Mouse (Mus musculus) liver, adult (tissue): ENCODE data around the gene Bcl7c.

Source experiments
- GATA4 ChIP-seq: IDR thresholded peaks from 2 replicates; pipeline ENCODE4 v1.6.1; 2014; ENCODE audit warnings: mild to moderate bottlenecking, low read length; ENCODE audit not compliant: insufficient replicate concordance

Bcl7c gene

DNA sequence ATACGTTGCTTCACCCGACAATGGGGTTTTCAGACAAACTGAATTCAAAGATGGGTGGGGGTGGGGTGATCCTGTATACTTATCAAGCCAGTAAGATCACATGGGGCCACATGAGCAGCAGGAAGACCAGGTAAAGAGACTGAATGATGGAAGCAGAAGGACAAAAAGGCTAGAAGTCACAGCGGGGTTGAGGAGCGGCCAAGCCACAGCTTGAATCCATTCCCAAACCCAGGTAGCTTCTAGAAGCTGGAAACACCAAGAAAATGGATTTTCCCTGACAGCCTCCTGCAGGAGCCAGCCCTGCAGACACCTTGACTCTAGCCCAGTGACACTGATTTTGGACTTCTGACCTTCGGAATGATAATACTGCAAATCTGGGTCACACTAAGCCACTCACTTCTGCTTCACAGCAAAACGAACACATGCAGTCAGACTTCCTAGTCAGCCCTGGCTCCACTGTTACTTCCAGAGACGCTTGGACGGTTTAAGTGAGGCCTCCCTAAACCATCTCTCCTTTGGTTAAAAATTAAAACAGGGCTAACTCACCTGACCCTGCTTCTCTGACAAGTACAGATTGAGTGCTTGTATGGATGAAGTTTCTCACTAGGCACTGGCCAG is 5.1 kb downstream of the Bcl7c start:
- no peak for TF ChIP-seq GATA4

DNA sequence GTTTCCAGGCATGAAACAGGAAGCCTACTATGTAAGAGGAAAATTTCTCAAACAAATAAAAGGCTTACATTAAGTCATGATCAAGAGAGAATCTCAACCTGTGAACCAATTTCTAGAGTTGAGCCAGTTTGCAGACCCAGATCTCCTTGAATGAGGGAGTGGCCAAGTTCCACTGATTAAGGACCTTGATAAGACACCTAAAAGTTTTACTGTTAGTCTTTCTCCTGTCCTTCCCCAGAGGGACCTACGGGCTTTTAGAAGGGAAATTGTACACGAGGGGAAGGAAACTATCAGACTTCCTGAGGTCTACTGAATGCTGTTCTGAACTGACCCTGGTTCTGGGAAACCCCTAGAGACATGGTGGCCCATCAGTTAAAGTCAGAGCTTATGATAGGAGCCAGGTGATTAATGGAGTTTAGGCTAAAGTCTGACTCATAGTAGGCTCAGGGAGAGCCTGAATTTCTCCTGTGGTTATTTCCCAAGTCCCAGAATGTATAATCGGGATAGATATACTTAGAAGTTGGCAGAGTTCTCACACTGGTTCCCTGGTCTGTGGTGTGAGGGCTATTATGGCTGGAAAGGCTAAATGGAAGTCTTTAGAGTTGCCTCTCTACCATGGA is 7.9 kb downstream of the Bcl7c start:
- peak; percentile 59; the same call in 1 of the 2 replicates for TF ChIP-seq GATA4

DNA sequence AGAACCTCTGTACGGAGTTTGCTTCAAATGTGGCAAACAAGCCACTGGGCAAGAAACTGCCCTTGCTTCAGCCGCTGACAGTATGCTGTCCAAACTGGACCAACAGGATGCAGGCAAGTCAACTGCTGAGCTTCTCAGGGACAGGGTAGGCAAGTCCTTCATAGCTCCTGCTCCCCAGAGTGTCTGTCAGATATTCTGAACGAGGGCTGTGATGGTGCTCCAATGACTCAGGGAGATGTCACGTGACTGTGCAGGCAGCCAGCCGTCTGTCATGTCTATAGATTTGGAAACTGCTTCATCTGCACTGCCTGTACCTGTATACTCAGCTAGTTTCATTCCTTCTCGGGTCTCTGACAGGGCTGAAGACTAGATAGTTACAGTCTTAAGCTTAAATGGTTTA is 9.7 kb downstream of the Bcl7c start:
- TF ChIP-seq GATA4: no peak

DNA sequence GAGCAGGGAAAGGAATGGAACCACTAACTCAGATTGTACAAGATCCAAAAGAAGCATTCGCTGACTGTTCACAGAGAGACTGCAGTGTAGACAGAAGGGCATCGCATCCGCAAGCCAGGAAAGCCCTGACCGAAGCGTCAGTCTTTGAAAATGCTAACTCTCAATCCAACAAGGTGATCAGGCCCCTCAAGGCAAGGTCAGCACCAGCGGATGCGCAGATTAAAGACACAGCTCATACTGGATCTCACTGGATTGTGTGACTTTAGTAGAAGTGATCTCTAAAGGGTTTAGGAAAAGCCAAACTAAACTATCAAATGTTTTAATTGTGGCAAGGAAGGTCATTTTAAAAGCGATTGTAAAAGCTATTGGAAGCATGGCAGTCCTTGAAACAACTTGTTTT is 15.4 kb downstream of the Bcl7c start:
- TF ChIP-seq GATA4: no peak

DNA sequence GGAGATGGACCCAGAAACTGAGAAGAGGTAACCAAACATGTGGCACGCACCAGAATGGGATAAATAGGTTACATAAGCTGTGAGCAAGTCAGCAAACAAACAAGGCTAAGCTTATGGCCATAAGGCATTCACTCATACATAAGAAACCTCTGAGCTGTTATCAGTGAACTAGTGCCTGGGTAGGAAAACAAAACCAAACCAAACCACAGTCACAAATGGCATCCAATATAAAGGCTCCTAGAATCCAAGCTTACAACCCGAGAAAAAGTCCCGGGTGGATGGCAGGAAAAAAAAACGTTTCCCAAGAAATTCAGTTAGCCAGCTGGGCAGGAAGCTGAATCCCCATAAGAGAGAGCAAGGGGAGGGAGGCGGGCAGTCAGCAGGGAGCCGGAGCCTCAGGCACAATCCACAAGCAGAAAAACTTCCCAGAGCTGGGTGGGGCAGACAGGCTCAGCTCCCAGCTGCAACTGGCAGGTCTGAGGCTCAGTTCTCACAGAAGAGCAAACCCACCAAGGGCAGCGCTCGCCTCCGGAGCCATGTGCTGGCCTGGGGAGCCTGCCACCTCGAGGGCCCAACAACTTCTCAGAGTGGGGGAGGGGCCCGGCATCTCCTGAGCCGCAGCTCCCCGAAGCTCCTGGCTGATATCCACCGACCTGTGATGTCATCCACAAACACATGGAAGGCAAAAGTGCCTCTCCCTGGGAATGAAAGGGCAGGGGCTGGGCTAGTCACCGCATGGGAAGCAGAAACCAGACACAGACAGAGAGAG is 17.3 kb downstream of the Bcl7c start:
- no peak for TF ChIP-seq GATA4

DNA sequence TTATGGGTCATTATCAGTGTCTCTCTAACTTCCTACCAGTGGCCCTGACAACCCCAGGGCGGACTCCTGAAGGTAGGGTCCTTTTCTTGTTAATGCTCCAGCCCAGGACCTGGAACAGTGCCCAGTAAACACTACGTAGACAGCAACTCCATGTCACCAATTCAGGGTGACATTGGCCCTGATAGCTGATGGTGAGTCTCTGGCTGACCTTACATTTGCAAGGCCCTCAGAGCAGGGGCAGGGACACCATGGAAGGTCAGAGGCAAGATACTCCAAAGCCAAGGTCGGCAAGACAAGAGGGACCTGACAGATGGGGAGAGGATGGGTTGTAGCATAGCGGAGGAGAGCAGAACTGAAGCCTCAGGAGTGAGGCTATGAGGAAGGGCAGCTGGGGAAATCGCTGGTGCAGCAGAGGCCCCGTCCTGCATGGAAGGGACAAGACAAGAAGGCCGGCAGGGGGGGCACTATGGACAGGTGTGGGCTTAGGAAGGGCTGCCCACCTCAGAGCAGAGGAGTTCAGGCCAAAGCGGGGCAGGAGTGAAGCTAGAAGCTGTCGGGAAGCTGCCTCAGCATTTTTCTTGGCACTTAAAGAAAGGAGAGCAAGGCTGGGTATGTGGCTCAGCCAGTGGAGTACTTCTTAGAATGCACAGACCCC is 19.0 kb downstream of the Bcl7c start:
- TF ChIP-seq GATA4: no peak

DNA sequence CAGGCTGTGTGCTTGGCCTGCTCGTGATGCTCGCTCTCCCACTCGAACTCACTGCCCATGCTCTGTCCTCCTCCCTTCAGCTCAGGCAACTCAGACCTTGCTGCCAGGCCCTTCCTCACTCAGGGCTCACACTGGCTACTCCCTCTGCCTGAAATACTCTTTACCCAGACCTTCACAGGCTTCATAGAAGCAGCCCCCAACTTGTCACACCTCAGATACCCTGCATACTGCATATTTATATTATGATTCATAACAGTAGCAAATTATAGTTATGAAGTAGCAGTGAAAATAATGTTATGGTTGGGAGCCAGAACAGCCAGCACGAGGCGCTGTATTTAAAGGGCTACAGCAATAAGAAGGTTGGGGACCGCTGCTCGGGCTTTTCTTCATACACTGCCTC is 19.8 kb downstream of the Bcl7c start:
- no peak for TF ChIP-seq GATA4

DNA sequence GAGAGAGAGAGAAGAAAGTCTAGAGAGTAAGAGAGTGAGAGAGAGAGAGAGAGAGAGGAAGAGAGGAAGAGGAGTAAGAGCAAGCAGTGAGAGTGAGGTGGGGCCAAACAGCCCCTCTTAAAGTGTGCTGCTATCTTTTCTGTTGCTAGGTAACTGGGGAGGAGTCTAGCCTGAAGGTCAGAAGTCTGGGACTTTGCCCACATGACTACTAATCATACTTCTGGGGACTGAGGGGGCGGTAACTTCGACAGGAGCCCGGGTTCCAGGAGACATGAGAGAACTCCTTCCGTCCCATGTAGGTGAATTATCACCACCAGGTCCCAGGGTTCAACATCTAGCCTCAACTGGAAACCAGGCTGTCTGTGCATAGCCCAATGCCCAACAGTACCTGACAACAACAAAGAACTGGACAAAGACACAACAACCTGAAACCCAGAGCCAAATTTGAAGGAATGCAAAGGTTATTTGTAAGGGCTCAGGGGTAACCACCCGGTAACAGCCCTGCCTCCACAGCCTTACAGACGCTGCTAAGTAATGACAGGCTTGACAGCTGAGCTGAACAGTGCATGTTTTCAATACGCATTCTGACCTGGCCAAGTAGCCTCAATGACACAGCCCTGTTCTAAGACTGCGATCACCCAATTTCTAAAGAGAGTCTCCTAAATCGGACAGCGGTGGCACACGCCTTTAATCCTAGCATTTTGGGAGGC is 21.8 kb downstream of the Bcl7c start:
- no peak for TF ChIP-seq GATA4

DNA sequence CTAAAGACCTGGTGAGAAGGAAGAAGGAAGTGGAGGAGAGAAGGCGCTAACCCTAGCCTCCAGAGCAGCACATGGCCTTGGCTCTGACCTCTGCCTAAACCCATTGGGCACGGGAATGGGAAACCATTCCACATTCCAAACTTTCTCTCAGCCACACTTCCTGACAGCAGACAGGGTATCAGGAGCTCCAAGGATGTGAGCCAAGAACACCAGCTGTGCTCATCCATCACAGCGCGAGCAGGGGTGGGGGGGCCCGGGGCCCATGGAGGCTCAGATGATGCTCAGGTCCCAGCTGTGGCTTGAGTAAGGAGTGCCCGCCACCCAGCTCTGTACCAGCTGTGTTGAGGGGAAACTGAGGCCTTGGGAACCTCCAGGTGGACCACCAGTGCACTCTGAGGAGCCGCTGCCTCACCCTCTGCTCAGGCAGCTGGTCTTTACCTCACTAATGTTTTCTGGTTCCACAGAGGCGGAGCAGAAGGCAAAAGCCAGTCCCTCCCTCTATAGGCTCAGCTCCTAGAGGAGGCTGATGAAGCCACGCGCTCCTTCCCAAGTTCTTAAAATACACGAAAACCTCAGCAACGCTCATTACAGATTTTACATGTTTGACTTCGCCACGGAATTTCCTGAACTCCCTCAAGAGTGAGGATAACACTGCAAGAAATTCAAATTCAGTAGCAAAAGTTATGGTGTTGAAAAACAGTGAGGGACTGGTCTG is 23.3 kb downstream of the Bcl7c start:
- TF ChIP-seq GATA4: no peak

DNA sequence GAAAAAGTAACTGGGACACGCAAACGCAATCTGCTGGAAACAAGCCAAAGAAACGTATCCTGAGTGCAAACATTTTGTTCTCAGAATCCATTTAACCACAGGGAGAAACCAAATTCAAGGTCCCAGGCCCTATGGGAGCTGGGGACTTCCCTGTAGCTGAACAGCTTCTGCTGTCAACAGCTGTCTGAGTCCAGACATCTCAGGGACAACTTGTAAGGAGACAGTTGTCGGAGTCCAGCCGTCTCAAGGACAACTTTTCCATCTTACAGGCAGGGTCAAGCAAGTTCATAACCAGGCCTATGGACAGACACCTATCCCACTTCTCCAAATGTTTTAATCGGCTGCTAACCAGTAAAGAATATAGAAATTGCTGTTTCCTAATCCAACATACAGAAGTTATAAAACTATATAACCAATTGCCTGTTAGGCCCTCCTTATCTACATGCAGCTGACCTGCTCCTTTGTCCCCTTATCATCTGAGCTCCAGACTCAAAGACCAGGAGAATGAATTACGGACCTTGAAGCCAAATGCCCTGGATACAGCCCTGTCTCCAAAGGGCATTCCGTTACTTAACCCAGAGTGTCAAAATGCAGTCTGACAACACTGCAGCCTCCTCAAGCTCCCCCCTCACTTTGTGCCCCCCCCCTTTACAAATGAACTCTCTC is 26.7 kb downstream of the Bcl7c start:
- TF ChIP-seq GATA4: no peak

DNA sequence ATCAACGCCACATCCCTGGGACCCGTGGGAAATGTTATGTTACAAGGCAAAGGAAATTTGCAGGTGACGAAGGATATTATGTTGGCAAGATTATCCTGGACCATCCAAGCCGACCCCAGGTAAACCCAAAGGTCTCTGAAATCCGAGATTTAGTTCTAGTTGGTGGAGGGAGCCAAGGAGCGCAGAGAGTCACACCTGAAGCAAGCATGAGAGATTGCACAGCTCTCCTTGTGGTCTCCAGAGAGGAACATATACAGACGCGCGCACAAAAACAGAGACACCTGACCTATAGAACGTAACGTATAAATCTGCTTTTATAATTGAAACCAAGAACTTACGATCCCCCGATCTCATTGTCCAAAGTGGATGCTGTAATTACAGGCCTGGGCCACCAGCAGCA is 28.2 kb downstream of the Bcl7c start:
- TF ChIP-seq GATA4: no peak

DNA sequence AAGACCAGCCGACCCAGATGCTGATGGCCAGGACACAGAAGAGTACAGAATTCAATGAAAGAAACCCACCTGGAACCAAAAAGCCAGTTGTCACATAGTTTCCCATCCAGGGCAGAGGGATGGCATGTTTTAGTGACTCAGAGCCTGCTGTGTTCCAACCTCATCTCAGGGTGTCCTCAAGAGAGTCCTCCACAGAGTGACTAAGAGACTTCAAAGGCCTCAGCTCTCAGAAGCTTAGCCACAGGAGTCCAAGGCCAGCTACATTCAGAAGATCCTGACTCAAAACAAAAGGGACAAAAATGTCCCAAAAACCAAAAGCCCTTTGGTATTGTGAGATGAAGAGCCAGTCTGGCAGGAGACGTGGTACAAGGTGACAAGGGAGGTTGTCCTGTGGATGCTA is 29.9 kb downstream of the Bcl7c start:
- no peak for TF ChIP-seq GATA4

DNA sequence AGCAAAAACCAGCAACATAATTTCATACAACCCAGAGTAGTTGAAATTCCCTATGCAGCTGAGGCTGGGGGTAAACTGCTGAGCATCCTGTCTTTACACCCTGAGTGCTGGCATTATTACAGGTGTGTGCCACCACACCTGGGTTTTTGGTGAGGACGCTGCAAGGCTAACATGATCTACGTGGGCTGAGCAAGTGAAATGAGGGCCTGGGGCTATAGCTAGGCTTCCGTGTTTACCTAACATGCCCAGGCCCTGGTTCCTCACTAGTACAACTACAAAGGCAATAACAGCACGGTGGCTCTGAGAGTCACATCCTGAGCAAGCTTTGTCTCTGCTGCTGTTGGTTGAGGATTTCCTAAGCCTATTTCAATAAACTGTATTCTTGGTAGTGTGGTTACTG is 31.1 kb downstream of the Bcl7c start:
- TF ChIP-seq GATA4: no peak

DNA sequence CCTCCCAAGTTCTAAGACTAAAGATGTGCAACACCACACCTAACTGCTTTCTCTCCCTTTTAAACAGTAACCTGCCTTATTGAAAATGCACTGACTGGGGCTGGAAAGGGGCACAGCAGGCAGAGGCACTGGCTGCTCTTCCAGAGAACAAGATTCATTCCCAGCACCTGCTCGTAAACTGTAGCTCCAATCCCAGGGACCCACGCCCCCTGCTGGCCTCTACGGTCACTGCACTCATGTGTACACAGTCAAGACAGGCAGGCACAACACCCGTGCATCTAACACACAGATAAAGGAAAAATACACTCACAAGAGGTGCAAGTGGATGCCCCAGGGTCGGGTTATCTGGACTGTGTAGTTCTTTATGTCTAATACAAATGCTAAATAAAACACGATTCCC is 31.7 kb downstream of the Bcl7c start:
- no peak for TF ChIP-seq GATA4
